Mouse (Mus musculus) liver, embryonic 14.5 days (tissue): ENCODE measurements at regions not wholly inside any gene's neighbourhood (a gene's known extent, or its start where the extent isn't known, plus 50 kb on each side); places are given as distances from the start of the nearest gene placed in this dataset.

Experiments used
- CTCF ChIP-seq: IDR thresholded peaks from 2 replicates; pipeline ENCODE4 v1.5.1; 2016; ENCODE audit warnings: antibody characterized with exemption, low read depth, control low read depth
- EP300 ChIP-seq: IDR thresholded peaks from 2 replicates; pipeline ENCODE4 v1.6.1; 2016; ENCODE audit warnings: antibody characterized with exemption, low read depth

- TF ChIP-seq CTCF (peak; percentile 75), EP300 (no peak)
Measured at GRCm38 (mm10) chr5:75862630-75862991, 115.6 kb downstream of the Kdr start.
